Mouse (Mus musculus) regulatory T cell (primary cell): ENCODE measurements around the gene Serpina1b.
"Not testable (repeated sequence)": the region's sequence is repeated elsewhere in the genome, so short reads cannot be mapped to it uniquely, and the experiment has no call there.

Experiments used
- in situ Hi-C: fragments of 300-600 bp; cut with MboI, MseI; formaldehyde crosslinking; loops from one replicate; pipeline ENCODE4 v1.15.1; 2025; ENCODE audit warnings: high pct_unique_total_duplicates

Gene Serpina1b

DNA sequence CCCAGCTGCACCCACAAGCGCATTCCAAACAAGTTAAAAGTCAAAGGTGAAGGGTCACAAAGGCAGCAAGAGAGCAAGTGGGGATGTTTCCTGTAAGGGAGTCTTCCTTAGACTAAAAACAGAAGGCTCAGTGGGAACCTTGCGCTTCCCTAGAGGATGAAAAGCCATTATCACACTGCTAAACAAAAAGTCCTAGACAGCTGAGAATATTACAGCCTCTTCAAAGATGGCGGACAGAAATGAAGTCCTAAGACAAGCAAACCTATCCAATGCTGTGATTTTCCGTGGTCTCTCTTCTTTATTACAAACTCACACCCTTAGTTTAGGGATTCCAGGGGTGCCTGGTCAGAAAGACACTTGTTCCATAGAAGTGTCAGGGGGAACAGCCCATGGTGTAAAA is at the start of gene Serpina1b:
TSS of gene Serpina1b (minus strand) at position 101 of the 400 bp plus-strand sequence.
- in situ Hi-C loops: not testable (repeated sequence)

GRCm38 (mm10) chr12:103866873-103867272 is 36.7 kb upstream of the Serpina1b start:
- in situ Hi-C loops: not testable (repeated sequence)

- in situ Hi-C loops: not testable (repeated sequence)
Observed at GRCm38 (mm10) chr12:103863101-103863974, 33.2 kb upstream of the Serpina1b start, which contains the start of gene Serpina1a. Gene Serpina1a (minus strand): TSS chr12:103863562.

- in situ Hi-C loops: no loop called here
Observed at GRCm38 (mm10) chr12:103860976-103861375, 30.8 kb upstream of the Serpina1b start.

DNA sequence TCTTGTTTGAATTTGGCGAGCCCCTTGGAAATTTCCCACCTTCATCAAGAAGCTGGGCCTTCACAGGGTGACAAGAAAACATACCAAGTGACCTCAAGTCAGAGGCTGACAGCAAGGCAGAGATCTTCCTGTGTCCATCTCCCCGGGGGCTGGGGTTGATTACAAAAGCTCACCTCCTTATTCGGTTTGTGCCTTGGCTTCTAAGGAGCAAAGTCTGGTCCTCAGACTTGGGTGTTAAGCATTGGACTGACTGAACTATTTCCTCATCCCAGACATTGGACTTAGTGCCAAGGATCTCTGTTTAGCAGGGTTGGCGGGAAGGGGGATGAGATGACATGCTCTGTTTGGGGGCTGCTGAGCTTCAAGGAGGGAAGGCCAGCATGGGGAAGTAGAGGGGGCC is 30.4 kb upstream of the Serpina1b start:
- in situ Hi-C loops: not testable (repeated sequence)

GRCm38 (mm10) chr12:103859584-103859983 is 29.4 kb upstream of the Serpina1b start:
- in situ Hi-C loops: loop anchor here (5.0 kb wide), 1 partner anchor 38 kb away; no protein-coding TSS in a partner anchor

- in situ Hi-C loops: not testable (repeated sequence)
Observed at GRCm38 (mm10) chr12:103853032-103853431, 22.9 kb upstream of the Serpina1b start.

DNA sequence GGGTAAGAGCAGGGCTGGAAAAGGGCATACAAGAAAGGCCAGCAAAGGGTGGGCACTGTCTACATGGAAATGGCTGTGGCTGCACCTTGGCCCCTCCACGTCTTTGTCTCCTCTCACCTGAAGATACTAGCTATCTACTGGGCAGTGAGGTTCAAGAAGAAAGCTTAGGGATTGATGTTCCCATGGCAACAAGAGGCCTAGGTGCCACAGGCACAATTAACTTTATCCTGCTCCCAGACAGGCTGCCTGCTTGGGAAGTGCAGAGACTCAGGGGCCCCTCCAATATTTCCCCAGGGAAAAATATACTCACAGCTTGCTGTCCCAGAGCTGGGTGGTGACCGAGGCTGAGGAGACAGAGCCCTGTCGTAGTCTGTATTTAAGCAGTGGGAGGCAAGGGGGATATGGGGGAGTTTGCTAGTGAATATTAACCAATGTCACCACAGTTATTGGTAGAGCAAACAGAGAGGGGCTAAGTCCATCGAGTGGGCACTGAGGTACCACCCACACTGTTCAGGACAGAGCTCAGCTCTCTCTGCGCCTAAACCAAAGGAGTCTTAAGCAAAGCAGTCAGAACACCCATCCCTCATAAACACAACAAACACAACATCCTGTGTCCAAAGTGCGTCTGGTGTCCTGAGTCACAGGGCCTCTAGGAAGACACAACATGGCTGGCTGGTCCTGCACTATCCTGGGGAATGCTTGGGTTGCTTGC is 2.4 kb downstream of the Serpina1b start:
- in situ Hi-C loops: loop anchor here (10.0 kb wide), 1 partner anchor 793 kb away; no protein-coding TSS in a partner anchor

DNA sequence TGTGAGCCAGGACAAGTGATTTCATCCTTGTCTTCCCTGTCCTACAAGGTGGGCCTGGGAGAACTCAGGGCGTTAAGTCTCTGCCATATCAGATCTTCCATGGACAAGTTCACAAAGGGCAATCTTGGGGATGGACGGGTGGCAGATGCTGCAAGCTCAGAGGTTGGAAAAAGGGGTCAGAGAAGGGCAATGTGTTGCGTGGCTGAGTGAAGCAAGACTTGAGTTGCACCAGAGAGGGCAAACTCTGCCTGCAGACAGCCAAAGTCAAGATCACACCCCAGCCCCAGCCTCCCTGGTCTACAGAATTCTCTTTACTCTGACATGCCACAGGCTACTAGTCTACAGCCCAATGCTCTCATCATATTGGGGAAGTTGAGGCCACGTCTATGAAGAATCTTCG is 6.3 kb downstream of the Serpina1b start:
- in situ Hi-C loops: loop anchor here (10.0 kb wide), 1 partner anchor 789 kb away; no protein-coding TSS in a partner anchor

DNA sequence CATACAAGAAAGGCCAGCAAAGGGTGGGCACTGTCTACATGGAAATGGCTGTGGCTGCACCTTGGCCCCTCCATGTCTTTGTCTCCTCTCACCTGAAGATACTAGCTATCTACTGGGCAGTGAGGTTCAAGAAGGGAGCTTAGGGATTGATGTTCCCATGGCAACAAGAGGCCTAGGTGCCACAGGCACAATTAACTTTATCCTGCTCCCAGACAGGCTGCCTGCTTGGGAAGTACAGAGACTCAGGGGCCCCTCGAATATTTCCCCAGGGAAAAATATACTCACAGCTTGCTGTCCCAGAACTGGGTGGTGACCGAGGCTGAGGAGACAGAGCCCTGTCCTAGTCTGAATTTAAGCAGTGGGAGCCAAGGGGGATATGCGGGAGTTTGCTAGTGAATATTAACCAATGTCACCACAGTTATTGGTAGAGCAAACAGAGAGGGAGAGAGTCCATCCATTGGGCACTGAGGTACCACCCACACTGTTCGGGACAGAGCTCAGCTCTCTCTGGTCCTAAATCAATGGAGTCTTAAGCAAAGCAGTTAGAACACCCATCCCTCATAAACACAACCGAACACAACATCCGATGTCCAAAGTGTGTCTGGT is 56.8 kb downstream of the Serpina1b start, which contains the start of gene Serpina1d:
TSS of gene Serpina1d (minus strand) at position 347 of the 606 bp plus-strand sequence.
- in situ Hi-C loops: not testable (repeated sequence)

DNA sequence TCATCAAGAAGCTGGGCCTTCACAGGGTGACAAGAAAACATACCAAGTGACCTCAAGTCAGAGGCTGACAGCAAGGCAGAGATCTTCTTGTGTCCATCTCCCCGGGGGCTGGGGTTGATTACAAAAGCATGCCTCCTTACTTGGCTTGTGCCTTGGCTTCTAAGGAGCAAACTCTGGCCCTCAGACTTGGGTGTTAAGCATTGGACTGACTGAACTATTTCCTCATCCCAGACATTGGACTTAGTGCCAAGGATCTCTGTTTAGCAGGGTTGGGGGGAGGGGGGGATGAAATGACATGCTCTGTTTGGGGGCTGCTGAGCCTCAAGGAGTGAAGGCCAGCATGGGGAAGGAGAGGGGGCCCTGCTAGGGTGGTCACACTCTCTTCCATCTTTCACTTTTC is 59.6 kb downstream of the Serpina1b start:
- in situ Hi-C loops: not testable (repeated sequence)

DNA sequence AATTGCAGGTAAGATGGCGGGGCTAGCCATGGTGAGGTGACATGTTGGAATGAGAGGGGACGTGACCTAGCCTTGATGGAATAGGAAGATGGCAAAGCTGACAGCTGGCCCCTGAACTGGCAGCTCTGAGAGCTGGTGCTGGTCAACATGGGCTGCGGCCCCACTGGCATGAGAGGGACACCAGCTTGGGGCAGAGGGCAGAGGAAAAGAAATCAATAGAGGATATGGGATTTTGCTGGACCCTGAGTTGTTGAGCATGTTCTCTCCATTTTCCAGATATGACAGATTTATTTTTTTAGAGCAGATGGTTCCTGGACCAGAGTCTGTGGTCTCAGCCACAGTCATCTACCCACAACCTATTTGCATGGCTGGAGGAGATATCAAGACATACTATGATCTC is 67.1 kb downstream of the Serpina1b start:
- in situ Hi-C loops: not testable (repeated sequence)

DNA sequence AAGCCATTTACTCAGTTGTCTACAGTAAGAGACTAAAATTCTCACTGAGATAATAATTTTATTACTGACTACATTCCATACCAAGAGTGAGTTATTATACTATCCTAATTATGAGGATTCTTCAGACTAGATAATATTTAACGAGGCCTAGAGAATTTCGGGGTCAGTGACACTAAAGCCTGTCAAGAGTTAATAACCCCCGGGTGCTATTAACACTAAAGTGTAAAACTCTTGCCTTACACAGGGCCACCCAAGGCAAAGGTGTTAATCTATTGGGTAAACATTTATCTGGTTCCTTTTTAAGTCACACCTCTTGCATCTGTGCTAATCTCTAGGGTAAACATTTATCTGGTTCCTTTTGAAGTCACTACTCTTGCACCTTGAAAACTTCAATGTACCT is 69.9 kb downstream of the Serpina1b start:
- in situ Hi-C loops: not testable (repeated sequence)

- in situ Hi-C loops: not testable (repeated sequence)
Observed at GRCm38 (mm10) chr12:103745957-103746356, 84.2 kb downstream of the Serpina1b start.

DNA sequence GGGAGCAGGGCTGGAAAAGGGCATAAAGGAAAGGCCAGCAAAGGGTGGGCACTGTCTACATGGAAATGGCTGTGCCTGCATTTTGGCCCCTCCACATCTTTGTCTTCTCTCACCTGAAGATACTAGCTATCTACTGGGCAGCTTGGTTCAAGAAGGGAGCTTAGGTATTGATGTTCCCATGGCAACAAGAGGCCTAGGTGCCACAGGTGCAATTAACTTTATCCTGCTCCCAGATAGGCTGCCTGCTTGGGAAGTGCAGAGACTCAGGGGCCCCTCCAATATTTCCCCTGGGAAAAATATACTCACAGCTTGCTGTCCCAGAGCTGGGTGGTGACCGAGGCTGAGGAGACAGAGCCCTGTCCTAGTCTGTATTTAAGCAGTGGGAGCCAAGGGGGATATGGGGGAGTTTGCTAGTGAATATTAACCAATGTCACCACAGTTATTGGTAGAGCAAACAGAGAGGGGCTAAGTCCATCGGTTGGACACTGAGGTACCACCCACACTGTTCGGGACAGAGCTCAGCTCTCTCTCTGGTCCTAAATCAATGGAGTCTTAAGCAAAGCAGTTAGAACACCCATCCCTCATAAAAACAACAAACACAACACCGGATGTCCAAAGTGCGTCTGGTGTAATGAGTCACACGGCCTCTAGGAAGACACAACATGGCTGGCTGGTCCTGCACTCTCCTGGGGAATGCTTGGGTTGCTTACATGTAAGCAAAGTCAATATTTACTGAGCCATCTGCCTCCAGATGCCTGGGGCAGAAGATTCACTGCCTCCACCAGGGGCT is 92.2 kb downstream of the Serpina1b start:
- in situ Hi-C loops: not testable (repeated sequence)

DNA sequence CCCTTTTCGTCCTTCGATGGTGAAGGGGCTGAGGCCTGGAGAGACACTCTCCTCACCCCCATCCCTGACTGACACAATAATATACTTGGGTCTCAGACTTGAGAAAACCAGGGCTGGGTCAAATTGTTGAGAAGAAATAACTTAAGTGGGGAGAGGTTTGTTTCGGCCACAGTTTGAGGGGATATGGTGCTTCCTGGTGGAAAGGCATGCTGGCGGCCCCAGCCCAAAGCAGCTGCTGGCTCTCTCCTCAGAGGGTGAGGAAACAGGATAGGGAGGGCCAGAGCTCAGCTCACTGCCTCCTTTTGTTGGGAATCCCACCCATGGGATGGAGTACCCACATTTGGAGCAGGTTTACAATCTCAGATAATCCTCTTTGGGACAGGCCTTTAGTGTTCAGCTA is 94.6 kb downstream of the Serpina1b start:
- in situ Hi-C loops: not testable (repeated sequence)

DNA sequence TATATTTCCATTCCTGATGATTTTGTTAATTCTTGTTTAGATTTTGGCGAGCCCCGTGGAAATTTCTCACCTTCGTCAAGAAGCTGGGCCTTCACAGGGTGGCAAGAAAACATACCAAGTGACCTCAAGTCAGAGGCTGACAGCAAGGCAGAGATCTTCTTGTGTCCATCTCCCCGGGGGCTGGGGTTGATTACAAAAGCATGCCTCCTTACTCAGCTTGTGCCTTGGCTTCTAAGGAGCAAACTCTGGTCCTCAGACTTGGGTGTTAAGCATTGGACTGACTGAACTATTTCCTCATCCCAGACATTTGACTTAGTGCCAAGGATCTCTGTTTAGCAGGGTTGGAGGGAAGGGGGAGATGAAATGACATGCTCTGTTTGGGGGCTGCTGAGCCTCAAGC is 95.1 kb downstream of the Serpina1b start:
- in situ Hi-C loops: not testable (repeated sequence)

DNA sequence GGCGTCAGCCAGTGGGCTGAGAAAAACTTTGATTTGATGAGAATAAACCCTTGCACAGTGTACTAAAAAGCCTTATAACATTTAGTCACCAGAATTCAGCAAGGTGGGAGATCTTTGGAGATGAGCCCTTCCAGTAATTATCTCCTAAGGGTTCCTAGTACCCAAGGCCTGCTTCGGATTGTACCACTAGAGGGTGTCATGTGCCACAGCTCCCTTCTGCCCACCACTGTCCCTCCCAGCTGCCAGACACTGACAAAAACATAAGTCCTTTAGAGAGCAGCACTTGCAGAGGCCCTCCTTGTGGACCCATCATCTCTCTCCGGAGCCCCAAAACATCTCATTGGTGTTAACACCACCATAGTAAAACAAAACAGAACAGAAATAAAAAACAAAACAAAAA is 118.6 kb downstream of the Serpina1b start:
- in situ Hi-C loops: no loop called here

GRCm38 (mm10) chr12:103710405-103710804 is 119.8 kb downstream of the Serpina1b start:
- in situ Hi-C loops: no loop called here

DNA sequence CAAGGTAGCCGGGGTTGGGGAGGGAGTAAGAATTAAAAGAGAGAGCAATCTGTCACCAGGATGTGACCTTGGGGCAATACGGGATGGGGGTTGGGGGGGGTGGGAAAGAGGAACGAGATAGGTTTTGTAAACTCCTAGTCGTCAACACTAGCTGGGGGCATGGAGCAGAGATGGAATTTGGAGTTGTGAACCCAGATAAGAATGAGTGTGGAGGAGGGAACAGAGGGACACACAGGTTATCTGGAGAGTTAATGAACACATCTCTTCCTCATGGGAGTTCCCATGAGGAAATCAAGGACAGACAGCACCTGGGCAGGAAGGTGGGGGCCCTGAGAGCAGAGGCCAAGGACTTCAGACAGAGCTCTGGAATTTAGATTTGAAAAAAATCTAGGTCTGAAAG is 124.1 kb downstream of the Serpina1b start:
- in situ Hi-C loops: no loop called here

DNA sequence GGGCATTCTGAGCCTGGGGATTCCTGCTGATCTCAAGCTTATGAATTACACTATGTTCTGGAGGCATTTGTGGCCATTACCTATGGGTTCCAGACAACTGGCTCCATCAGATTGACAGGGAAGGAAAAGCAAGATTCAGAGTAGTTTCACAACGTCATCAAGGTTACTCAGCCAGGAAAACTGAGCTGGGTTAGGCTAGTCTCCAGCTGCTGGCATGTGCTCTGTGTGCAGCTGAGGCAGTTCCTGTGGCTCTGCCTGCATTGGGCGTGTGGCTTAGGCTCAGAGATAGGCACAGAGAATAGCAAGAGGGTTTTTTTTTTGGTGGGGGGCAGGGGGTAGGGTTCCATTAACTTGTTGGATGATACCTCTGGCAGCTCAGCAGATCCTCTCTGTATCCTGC is 124.6 kb downstream of the Serpina1b start:
- in situ Hi-C loops: no loop called here
